Mouse (Mus musculus): ENCODE results near the gene Macrod2. TPM values are rescaled to one million over a fixed set of nuclear protein-coding genes. Genes with fewer than 3 reads are reported as not detected.

Macrod2 gene
- polyA plus RNA-seq, 1 experiment, result 20.2 TPM

GRCm38 (mm10) chr2:141434731-141435570, 1039.8 kb downstream of the Macrod2 start:
- DNase-seq, result peak; percentile 53 to 78
- TF ChIP-seq CTCF (IDR thresholded peaks at IDR 0.05; ENCODE audit: borderline replicate concordance, insufficient read depth, low read depth, low read length) (no peak), POLR2A (IDR thresholded peaks at IDR 0.05; ENCODE audit: borderline replicate concordance, insufficient read depth, low read length) (no peak)
- Histone ChIP-seq H3K27me3 (ENCODE audit: control insufficient read depth, insufficient read depth, low read length) (no peaks in the 10 kb centered on the region), H3K4me1 (ENCODE audit: control insufficient read depth, insufficient read depth, low read length) (no peaks in the 10 kb centered on the region), H3K27ac (ENCODE audit: insufficient read depth, low read length) (peak overlapping the region; percentile 62; the same call in 1 of the 2 replicates), H3K4me3 (replicated peaks; ENCODE audit: insufficient read depth, low read depth, low read length) (peak overlapping the region; percentile 47)
- 8% methylated on average over 16 of the region's 16 CpGs for WGBS

- TF ChIP-seq POLR2A (IDR thresholded peaks at IDR 0.05; ENCODE audit: borderline replicate concordance, insufficient read depth, low read length), result no peak
- whole genome bisulfite sequencing, result 74% methylated on average over 2 of the region's 2 CpGs
- DNase-seq, result no peak
Measured at GRCm38 (mm10) chr2:141441896-141442295, 1046.8 kb downstream of the Macrod2 start.

GRCm38 (mm10) chr2:141449078-141449680, 1054.1 kb downstream of the Macrod2 start:
- TF ChIP-seq POLR2A (IDR thresholded peaks at IDR 0.05; ENCODE audit: borderline replicate concordance, insufficient read depth, low read length) (no peak), CTCF (IDR thresholded peaks at IDR 0.05; ENCODE audit: borderline replicate concordance, insufficient read depth, low read depth, low read length) (no peak)
- H3K4me3 ChIP-seq (replicated peaks; ENCODE audit: insufficient read depth, low read depth, low read length), result no peak overlapping the region
- no peak overlapping the region for H3K27ac ChIP-seq (ENCODE audit: insufficient read depth, low read length)
- DNase-seq, result no peak
- no peaks in the 10 kb centered on the region for H3K27me3 ChIP-seq (ENCODE audit: control insufficient read depth, insufficient read depth, low read length)
- no peaks in the 10 kb centered on the region for H3K4me1 ChIP-seq (ENCODE audit: control insufficient read depth, insufficient read depth, low read length)
- 55% methylated on average over 2 of the region's 2 CpGs for WGBS

More at GRCm38 (mm10) chr2:141441896-141442295, 1046.8 kb downstream of the Macrod2 start:
- H3K4me1 ChIP-seq (ENCODE audit: control insufficient read depth, insufficient read depth, low read length), result no peaks in the 10 kb centered on the region
- H3K27me3 ChIP-seq (ENCODE audit: control insufficient read depth, insufficient read depth, low read length), result no peaks in the 10 kb centered on the region
- H3K4me3 ChIP-seq (replicated peaks; ENCODE audit: insufficient read depth, low read depth, low read length), result no peak overlapping the region
- H3K27ac ChIP-seq (ENCODE audit: insufficient read depth, low read length), result no peak overlapping the region

- H3K27me3 ChIP-seq (ENCODE audit: control insufficient read depth, insufficient read depth, low read length), result no peaks in the 10 kb centered on the region
- H3K27ac ChIP-seq (ENCODE audit: insufficient read depth, low read length), result no peak overlapping the region
- no peak overlapping the region for H3K4me3 ChIP-seq (replicated peaks; ENCODE audit: insufficient read depth, low read depth, low read length)
- DNase-seq, result no peak
- 96% methylated on average over 1 of the region's 1 CpGs for WGBS
- H3K4me1 ChIP-seq (ENCODE audit: control insufficient read depth, insufficient read depth, low read length), result no peaks in the 10 kb centered on the region
- TF ChIP-seq POLR2A (IDR thresholded peaks at IDR 0.05; ENCODE audit: borderline replicate concordance, insufficient read depth, low read length) (no peak), CTCF (IDR thresholded peaks at IDR 0.05; ENCODE audit: borderline replicate concordance, insufficient read depth, low read depth, low read length) (no peak)
Measured at GRCm38 (mm10) chr2:141463946-141464345, 1068.8 kb downstream of the Macrod2 start.

- no peak for DNase-seq
- WGBS, result 94% methylated on average over 1 of the region's 1 CpGs
- Histone ChIP-seq H3K27me3 (ENCODE audit: control insufficient read depth, insufficient read depth, low read length) (no peaks in the 10 kb centered on the region), H3K4me3 (replicated peaks; ENCODE audit: insufficient read depth, low read depth, low read length) (no peak overlapping the region), H3K27ac (ENCODE audit: insufficient read depth, low read length) (no peak overlapping the region), H3K4me1 (ENCODE audit: control insufficient read depth, insufficient read depth, low read length) (no peaks in the 10 kb centered on the region)
- TF ChIP-seq POLR2A (IDR thresholded peaks at IDR 0.05; ENCODE audit: borderline replicate concordance, insufficient read depth, low read length) (no peak), CTCF (IDR thresholded peaks at IDR 0.05; ENCODE audit: borderline replicate concordance, insufficient read depth, low read depth, low read length) (no peak)
Measured at GRCm38 (mm10) chr2:141472791-141473190, 1077.7 kb downstream of the Macrod2 start.

- H3K27me3 ChIP-seq (ENCODE audit: control insufficient read depth, insufficient read depth, low read length), result no peaks in the 10 kb centered on the region
- no peak overlapping the region for H3K27ac ChIP-seq (ENCODE audit: insufficient read depth, low read length)
- no peak for DNase-seq
- no peak for TF ChIP-seq POLR2A (IDR thresholded peaks at IDR 0.05; ENCODE audit: borderline replicate concordance, insufficient read depth, low read length)
- no peak for TF ChIP-seq CTCF (IDR thresholded peaks at IDR 0.05; ENCODE audit: borderline replicate concordance, insufficient read depth, low read depth, low read length)
- no peak overlapping the region for H3K4me3 ChIP-seq (replicated peaks; ENCODE audit: insufficient read depth, low read depth, low read length)
- no peaks in the 10 kb centered on the region for H3K4me1 ChIP-seq (ENCODE audit: control insufficient read depth, insufficient read depth, low read length)
- WGBS, result 92% methylated on average over 3 of the region's 3 CpGs
Measured at GRCm38 (mm10) chr2:141477585-141477984, 1082.5 kb downstream of the Macrod2 start.

- Histone ChIP-seq H3K4me3 (replicated peaks; ENCODE audit: insufficient read depth, low read depth, low read length) (no peak overlapping the region), H3K4me1 (ENCODE audit: control insufficient read depth, insufficient read depth, low read length) (no peaks in the 10 kb centered on the region), H3K27ac (ENCODE audit: insufficient read depth, low read length) (no peak overlapping the region), H3K27me3 (ENCODE audit: control insufficient read depth, insufficient read depth, low read length) (no peaks in the 10 kb centered on the region)
- TF ChIP-seq CTCF (IDR thresholded peaks at IDR 0.05; ENCODE audit: borderline replicate concordance, insufficient read depth, low read depth, low read length), result no peak
- 52% methylated on average over 3 of the region's 3 CpGs for WGBS
- DNase-seq, result no peak
Measured at GRCm38 (mm10) chr2:141490518-141490917, 1095.4 kb downstream of the Macrod2 start.

GRCm38 (mm10) chr2:141505451-141505850, 1110.3 kb downstream of the Macrod2 start:
- Histone ChIP-seq H3K27ac (ENCODE audit: insufficient read depth, low read length) (no peak overlapping the region), H3K27me3 (ENCODE audit: control insufficient read depth, insufficient read depth, low read length) (no peaks in the 10 kb centered on the region), H3K4me3 (replicated peaks; ENCODE audit: insufficient read depth, low read depth, low read length) (no peak overlapping the region), H3K4me1 (ENCODE audit: control insufficient read depth, insufficient read depth, low read length) (no peaks in the 10 kb centered on the region)
- 97% methylated on average over 3 of the region's 3 CpGs for WGBS
- DNase-seq, result no peak
- TF ChIP-seq CTCF (IDR thresholded peaks at IDR 0.05; ENCODE audit: borderline replicate concordance, insufficient read depth, low read depth, low read length) (no peak), POLR2A (IDR thresholded peaks at IDR 0.05; ENCODE audit: borderline replicate concordance, insufficient read depth, low read length) (no peak)

All from cerebellum, adult 2 months (tissue).